Mouse (Mus musculus) heart, adult 8-10 months (tissue): ENCODE measurements around the gene Bcl6. TPM values are rescaled to one million over a fixed set of nuclear protein-coding genes. Genes with fewer than 3 reads are reported as not detected.

ENCODE experiments used
- DNase-seq: peaks from one replicate; pipeline ENCODE4 v3.0.0; 2022; ENCODE audit warnings: low spot score
- total RNA-seq, 4 experiments: library from RNA; stranded (reverse); gene quantifications; 2 replicates each; pipeline ENCODE4 v1.2.4; 2022

The Bcl6 gene
- total RNA-seq: 10 to 100 TPM; 11.6 to 17.5 (median 14.8) TPM

DNA sequence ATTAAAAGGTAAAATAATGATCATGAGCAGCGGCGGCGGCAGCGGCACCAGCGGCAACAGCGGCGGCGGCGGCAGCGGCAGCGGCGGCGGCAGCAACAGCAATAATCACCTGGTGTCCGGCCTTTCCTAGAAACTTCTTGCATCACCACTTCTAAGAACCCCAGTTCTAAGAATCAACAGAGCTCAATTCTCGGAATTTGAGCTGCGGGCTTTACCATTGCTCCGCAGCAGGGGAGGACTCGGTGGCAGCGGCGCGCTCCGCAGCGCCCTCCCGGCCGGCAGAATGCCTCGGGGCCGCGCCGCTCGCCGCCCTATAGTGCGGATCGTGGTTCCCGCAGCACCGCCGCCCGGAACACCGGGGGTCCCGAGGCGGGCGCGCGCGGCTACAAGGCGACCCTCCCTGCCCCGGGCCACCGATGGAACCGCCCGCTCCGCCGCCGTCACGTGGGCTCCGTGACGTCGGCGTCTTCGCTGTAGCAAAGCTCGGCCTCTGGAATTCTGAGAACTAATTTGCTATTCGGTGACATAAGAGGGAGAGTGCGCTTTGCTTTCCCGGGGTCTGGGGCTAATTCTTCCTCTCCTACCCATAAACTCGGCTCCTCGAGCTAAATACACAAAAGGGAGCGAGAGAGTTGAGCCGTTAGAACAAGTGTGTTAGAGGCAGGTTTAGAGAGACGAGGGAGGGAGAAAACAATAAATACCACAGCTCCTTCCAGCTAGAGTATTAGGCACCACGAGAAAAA is at the start of gene Bcl6, which contains the start of gene Gm37419:
Gene Bcl6 (minus strand): TSS at position 387 of the 743 bp plus-strand sequence.
Gene Gm37419 (plus strand): TSS at position 17 of the 743 bp plus-strand sequence.
- peak; percentile 88 for DNase-seq

GRCm38 (mm10) chr16:24036398-24036797 is 47.7 kb upstream of the Bcl6 start:
- DNase-seq: no peak

DNA sequence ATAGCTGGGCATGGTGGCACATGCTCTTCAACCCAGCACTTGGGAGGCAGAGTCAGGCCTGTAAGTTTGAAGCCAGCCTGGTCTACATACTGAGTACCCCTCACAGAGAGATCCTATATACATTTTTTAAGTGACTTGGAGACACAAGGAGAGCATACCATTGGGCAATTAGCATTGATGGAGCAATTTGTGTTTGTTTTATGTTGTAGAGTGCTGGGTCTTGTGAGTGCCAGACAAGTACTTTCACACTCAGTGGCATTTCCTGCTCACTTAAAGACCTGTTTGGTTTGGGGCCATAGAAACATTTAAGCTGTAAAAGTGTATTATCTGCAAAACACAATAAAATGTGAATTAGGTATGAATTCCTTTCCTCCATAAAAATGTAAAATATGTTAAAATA is 47.1 kb upstream of the Bcl6 start:
- DNase-seq: no peak

DNA sequence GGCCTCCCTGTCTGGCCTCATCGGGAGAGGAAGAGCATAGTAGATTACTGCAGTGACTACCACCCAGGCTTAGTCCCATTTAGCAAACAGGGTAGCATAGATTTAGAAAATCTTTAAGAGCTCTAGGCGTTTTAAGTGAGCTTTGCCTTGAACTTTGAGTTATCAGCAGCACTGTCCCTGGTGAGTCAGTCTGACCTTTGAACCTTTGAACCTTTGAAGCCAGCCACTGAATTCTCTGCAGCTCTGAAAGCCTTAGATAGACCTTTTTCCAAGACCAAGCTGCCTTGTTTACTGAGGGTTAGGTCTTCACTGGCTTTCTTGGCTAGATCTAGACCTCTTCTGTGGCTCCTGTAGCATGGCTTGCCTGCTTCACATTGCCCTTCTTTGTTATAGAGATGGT is 45.8 kb upstream of the Bcl6 start:
- DNase-seq: no peak

- DNase-seq: no peak
Measured at GRCm38 (mm10) chr16:24033259-24033658, 44.6 kb upstream of the Bcl6 start.

DNA sequence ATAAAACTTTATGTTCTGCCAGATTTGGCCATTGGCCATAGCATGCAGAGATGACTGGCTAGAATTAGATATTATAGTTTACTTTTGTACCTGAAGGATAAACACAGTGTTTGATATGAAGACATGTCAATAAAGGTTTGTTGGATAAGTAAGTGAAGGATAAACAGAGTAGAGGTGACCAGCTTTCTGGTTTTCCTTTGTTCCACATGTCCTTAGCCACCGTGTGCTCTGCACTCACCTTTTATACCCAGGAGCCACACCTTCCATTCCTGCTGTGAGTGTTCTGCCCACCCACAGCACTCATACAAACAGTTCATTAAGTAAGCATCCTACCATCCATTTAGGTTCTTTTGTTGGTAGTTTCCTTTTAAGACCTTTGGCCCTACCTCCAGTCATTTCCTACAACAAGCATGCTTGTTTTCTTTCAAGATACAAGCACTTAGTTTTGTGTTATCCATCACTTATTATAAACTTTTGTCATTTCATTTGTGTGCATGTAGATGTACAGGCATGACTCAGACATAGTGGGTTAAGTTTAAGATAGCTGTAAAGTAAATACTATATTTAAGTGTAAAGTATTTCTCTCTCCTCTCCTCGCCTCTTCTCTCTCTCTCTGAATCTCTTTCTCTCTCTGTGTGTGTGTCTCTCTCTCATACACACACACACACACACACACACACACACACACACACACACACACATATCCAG is 41.5 kb upstream of the Bcl6 start:
- DNase-seq: no peak

GRCm38 (mm10) chr16:24025442-24025841 is 36.8 kb upstream of the Bcl6 start:
- DNase-seq: no peak

- DNase-seq: no peak
Measured at GRCm38 (mm10) chr16:24022605-24023004, 34.0 kb upstream of the Bcl6 start.

DNA sequence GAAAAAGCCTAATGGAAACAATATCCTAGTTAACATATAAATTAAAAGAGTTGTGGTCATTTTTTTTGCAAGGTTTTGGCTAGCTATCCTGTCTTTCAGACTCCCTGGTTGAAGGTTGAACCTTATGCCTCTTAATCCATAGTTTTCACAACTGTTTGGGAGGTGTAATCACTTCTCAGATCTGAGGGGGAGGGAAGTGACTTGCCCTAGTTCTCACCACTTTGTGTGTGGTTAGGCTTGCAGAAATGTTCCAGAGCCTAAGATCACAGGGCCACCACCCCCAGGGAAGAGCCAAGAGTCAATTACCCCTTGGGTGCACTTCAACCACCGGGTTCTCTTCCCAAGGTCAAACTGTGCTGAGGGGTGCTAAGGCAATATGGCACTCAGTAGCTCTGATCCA is 33.1 kb upstream of the Bcl6 start:
- DNase-seq: no peak

DNA sequence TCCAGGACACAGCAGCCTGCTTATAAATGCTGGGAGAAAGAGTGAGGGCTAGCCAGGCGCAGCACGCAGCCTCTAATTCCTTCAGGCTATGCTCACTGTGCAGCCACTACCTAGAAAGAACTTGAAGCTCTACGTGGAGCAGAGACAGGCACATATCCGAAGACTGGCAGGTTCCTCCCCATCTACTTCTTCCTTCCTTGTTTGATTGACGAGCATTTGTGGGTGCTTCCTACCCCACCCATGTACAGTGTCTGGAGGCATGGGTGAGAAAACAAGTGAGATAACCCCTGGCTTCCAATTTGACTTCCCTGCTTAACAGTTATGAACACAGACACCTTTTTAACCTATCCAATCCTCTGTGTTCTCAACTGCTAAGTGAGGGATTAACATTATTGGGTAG is 28.1 kb upstream of the Bcl6 start:
- no peak for DNase-seq

DNA sequence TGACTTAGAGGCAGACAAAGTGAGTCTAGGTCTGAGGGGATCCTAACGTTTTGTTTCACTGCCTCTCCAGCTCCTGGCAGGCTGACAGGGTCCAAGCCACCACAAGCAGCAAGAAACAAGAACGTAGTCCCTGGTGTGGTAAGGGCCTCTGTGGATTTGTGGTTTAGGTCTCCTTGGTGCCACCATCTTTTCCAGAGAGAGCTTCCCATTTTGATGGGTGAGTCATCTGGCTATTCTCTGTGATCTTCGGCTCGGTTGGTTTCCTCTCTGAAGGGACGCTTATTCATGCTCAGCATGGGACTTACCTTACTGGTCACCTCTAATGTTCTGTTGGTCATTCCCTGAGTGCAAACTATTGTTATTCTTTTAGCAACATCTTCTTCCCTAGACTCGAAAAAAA is 27.6 kb upstream of the Bcl6 start:
- DNase-seq: no peak

- DNase-seq: no peak
Measured at GRCm38 (mm10) chr16:24014378-24014777, 25.7 kb upstream of the Bcl6 start.

- DNase-seq: no peak
Measured at GRCm38 (mm10) chr16:24012066-24012465, 23.4 kb upstream of the Bcl6 start.

- DNase-seq: no peak
Measured at GRCm38 (mm10) chr16:24011306-24011705, 22.7 kb upstream of the Bcl6 start.

DNA sequence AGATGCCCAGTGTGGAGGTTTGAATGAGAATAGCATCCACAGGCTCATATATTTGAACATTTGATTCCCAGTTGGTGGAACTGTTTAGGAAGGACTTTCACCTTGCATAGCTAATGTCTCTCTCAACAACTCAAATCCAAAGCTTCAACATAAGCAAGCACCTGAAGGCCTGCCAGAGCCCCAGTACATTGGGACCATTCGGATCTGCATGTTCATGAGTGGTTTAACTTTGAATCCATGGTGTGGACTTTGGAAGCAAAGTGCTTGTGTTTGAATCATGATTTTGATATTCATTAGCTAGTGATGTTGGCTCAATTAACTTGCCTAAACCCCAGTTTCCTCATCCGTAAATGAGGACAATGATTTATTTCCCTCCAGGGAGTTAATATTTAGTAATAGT is 21.2 kb upstream of the Bcl6 start:
- DNase-seq: no peak

- no peak for DNase-seq
Measured at GRCm38 (mm10) chr16:24005928-24006327, 17.3 kb upstream of the Bcl6 start.

DNA sequence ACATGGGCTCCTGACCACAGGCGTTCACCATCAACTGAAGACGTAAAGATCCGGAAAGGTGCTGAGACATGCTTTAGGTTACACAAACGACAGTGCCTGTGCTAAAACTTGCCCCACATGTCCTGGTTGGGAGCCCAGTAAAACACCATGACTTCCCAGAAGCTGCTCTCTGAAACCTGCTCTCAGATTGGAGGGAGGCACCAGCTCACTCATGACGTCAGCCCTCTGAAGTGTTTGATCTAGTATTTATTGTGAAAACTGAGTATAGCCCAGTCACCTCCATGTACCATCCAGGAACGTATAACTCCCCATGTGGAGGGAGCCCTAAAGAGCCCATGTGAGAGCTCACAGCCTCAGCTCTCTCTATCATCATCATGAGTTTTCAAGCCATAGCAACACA is 9.3 kb upstream of the Bcl6 start:
- DNase-seq: no peak

DNA sequence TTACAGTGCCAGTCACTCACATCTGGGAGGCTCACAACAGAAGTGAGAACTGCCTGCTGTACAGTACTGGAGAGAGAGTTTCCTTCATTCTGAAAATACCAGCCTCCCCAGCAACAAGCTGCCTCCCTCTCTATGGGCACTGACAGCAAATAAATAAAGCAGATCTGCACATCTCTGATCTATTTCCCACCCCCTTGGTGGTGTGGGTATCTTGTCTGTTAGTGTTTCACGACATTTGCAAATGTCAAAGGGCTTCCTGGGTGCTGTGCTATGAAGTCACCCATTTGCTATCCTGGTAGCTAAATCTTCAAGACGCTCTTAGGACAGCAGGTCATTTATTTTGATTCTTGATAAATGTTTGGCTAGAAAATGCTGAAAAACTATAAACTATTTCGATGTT is 8.6 kb upstream of the Bcl6 start:
- no peak for DNase-seq

- no peak for DNase-seq
Measured at GRCm38 (mm10) chr16:23996342-23996741, 7.7 kb upstream of the Bcl6 start.

DNA sequence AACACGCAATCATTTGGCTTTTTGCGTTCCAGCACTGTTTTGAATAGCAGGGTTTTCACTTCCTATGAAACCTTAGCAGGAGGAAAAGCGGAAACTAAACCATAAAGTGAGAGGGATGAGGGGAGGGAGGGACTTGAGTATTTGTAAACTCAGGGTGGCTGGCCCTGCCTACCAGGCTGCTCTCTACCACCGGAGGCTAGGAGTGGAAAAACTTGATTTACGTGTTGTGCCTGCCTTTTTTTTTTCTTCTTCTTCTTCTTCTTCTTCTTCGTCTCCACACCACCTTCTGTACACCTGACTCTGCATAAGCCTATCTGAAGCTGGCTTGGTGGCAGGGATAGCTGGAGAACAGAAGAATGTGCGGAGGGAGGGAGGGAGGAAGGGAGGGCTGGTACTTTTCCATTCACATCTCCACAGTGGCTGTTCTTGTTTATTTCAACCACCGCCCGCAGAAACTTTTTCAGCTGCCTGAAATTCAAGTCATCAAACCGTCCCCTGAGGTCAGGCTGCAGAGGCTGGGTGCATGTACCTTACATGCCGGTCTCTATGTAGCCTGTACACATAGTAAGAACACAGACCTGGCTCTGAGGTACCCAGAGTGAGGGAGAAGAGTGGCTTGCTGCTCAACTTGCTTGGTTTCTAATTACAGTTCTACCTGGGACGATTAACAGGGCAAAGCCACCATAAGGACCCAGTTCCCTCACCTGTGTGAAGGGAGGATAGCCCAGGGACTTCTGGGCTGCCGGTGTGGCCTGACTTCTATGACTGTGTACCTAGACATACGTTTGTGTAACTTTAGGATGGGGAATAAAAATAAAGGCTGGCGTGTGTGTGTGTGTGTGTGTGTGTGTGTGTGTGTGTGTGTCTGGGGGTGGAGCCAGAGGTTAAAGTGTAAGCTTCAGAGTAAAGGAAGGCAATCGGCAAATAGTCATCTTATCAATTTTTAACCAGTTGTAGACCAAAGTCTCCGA is 5.0 kb upstream of the Bcl6 start:
- peak; percentile 34 for DNase-seq

DNA sequence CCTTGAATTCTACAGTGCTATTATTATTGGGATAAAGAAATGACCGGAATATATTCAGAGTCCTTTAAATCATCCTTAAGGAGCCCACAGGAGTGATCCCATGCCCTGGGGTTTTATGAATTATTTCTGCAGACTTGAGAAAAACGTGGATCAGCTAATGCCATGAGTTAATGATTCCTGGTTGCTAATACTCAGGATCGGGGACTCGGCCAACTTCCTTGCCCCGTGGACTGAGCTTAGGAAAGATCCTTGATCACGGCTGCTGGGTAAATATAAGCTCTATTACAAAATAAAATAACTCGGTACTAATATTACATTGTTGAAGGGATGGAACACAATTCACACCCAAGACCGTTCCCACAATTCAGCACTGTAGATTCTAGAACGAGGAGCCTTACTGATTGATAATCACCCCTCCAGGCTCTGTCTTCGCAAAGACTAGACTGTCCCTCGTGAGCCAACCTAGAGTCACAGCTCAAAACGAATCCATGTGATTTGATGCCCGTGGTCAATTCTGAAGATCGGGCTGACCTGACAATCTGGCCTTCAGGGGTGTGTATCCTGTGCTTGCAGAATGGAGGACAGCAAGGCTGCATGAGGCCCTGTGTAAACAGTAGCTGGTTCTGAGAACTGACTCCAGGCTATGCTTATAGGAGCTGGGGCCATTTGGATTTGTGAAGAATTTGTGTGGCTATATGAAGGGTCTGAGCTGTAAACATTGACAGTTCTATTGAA is 3.4 kb upstream of the Bcl6 start:
- DNase-seq: no peak
